8 mouse cellular contexts compared by ENCODE assay signal in genomic region chr11:115224889-115225288, GRCm38 (mm10). TPM values are rescaled to one million over a fixed set of nuclear protein-coding genes. Genes with fewer than 3 reads are reported as not detected.
DNase-seq lines count a peak whose midpoint lies in the region; TF ChIP-seq lines count a peak whose summit lies in the region.

No protein-coding gene starts in this region.

- H3K27ac ChIP-seq in heart, embryonic 10.5 days: peak overlapping the region; percentile 82; the same call in 1 of the 2 replicates
- no peak overlapping the region for H3K27ac ChIP-seq in spleen, adult 2 months (ENCODE audit: insufficient read depth, low read length)

- no peak overlapping the region for H3K4me3 ChIP-seq in heart, embryonic 10.5 days
- H3K4me3 ChIP-seq in spleen, adult 2 months (ENCODE audit: extremely low read depth, insufficient read depth, insufficient read length): no peak overlapping the region

- peaks cover 11% of the 10 kb centered on the region for H3K27me3 ChIP-seq in heart, embryonic 10.5 days (ENCODE audit: insufficient read depth, poor library complexity, severe bottlenecking)
- H3K27me3 ChIP-seq in spleen, adult 2 months (ENCODE audit: control insufficient read depth, insufficient read depth, low read length): no peaks in the 10 kb centered on the region

- no peak for TF ChIP-seq POLR2A in spleen, adult 2 months (IDR thresholded peaks at IDR 0.05; ENCODE audit: low read depth, low read length)

- TF ChIP-seq CTCF in spleen, adult 2 months (IDR thresholded peaks at IDR 0.05; ENCODE audit: extremely low read depth, insufficient read depth, insufficient read length, insufficient replicate concordance): peak; percentile 51; the same call in 1 of the 2 replicates

- DNase-seq in heart, embryonic 10.5 days (ENCODE audit: low spot score): peak; percentile 83
- no peak for DNase-seq in heart, adult 8-10 months (ENCODE audit: low spot score)
- peak in 1 of 2 experiments; percentile 27 for DNase-seq in spleen, adult 2 months (ENCODE audit: low read depth in 1 of 2, low spot score in 2 of 2)
- no peak for DNase-seq in spleen, adult 12 weeks (ENCODE audit: low spot score)
- peak; percentile 81 for DNase-seq in cerebellum, adult 9-10 months
- peak; percentile 61 for DNase-seq in gastrocnemius, postnatal 14 days
- peak; percentile 81 for DNase-seq in lung, postnatal 10 days
- DNase-seq in thymus, postnatal 36 days: peak; percentile 79

- intact Hi-C loops in gastrocnemius, postnatal 14 days (cut with DNase I; ENCODE audit: low total_unique reads): loop anchor here (5.0 kb wide), 1 partner anchor 47 kb away; no protein-coding TSS in a partner anchor

- peaks cover 92% of the 10 kb centered on the region for H3K4me1 ChIP-seq in heart, embryonic 10.5 days
- peaks cover 21% of the 10 kb centered on the region; the same call in 1 of the 2 replicates for H3K4me1 ChIP-seq in spleen, adult 2 months (ENCODE audit: control insufficient read depth, insufficient read depth, insufficient read length)

- H3K36me3 ChIP-seq in heart, embryonic 10.5 days: no peaks in the 10 kb centered on the region
- H3K36me3 ChIP-seq in spleen, adult 2 months (ENCODE audit: control insufficient read depth, insufficient read depth, low read length): no peaks in the 10 kb centered on the region

- no peaks in the 10 kb centered on the region for H3K9me3 ChIP-seq in heart, embryonic 10.5 days

- WGBS in heart, embryonic 10.5 days: 33% methylated on average over 8 of the region's 8 CpGs
- 62% methylated on average over 8 of the region's 8 CpGs for WGBS in spleen, adult 2 months

RNA-seq across cellular contexts. Expression of gene Nat9, which starts 37.2 kb away (rescaled TPM):
- polyA plus RNA-seq in heart, embryonic 10.5 days (2016; fragmentation: Nextera tagmentation; extraction: Ambion mirVana): 15.8 and 17.0 TPM in 2 replicates
- total RNA-seq in heart, adult 8-10 months (2022): 10 to 100 TPM; 25.0 to 34.9 (median 25.9) TPM
- polyA plus RNA-seq in spleen, adult 2 months (2012; rRNA removed): 12.3 and 12.5 TPM in 2 replicates
- 10 to 100 TPM; 13.1 to 14.0 TPM for total RNA-seq in gastrocnemius, postnatal 14 days (2021)

RNA-seq across cellular contexts. Expression of gene Tmem104, which starts 37.6 kb away (rescaled TPM):
- polyA plus RNA-seq in heart, embryonic 10.5 days (2016; fragmentation: Nextera tagmentation; extraction: Ambion mirVana): 9.6 TPM in 2 replicates
- 10 to 100 TPM in 1 of 4 experiments, 1 to 10 TPM in 3; 8.7 to 10.9 (median 9.1) TPM for total RNA-seq in heart, adult 8-10 months (2022)
- polyA plus RNA-seq in spleen, adult 2 months (2012; rRNA removed): 16.3 and 16.5 TPM in 2 replicates
- total RNA-seq in gastrocnemius, postnatal 14 days (2021): 1 to 10 TPM; 4.5 to 4.9 TPM

RNA-seq across cellular contexts. Expression of gene Grin2c, which starts 42.2 kb away (rescaled TPM):
- polyA plus RNA-seq in heart, embryonic 10.5 days (2016; fragmentation: Nextera tagmentation; extraction: Ambion mirVana): 0.23 and 0.65 TPM in 2 replicates
- under 1 TPM; 0.09 to 0.65 (median 0.23) TPM for total RNA-seq in heart, adult 8-10 months (2022)
- 9.5 and 13.7 TPM in 2 replicates for polyA plus RNA-seq in spleen, adult 2 months (2012; rRNA removed)
- total RNA-seq in gastrocnemius, postnatal 14 days (2021): not detected

RNA-seq across cellular contexts. Expression of gene Fdxr, which starts 52.0 kb away (rescaled TPM):
- polyA plus RNA-seq in heart, embryonic 10.5 days (2016; fragmentation: Nextera tagmentation; extraction: Ambion mirVana): 14.3 and 16.5 TPM in 2 replicates
- total RNA-seq in heart, adult 8-10 months (2022): 1 to 10 TPM; 9.1 to 10.0 (median 9.6) TPM
- 18.7 and 24.6 TPM in 2 replicates for polyA plus RNA-seq in spleen, adult 2 months (2012; rRNA removed)
- total RNA-seq in gastrocnemius, postnatal 14 days (2021): 1 to 10 TPM; 5.4 to 6.0 TPM

Comparison
In these comparisons a context has a peak if more than half of its experiments do, and no peak if none do; other contexts are left out.
1. DNase-seq: peak in heart, embryonic 10.5 days (single experiment), cerebellum, adult 9-10 months (single experiment), gastrocnemius, postnatal 14 days (single experiment), lung, postnatal 10 days (single experiment) and thymus, postnatal 36 days (2 of 2); none in heart, adult 8-10 months (single experiment) and spleen, adult 12 weeks (single experiment).